Mouse (Mus musculus) stomach, postnatal 0 days (tissue): ENCODE measurements at regions not wholly inside any gene's neighbourhood (a gene's known extent, or its start where the extent isn't known, plus 50 kb on each side); places are given as distances from the start of the nearest gene placed in this dataset.

ENCODE experiments used
- ATAC-seq: fragments of 200-750 bp; cut with Nextera tagmentation; 2 replicates; pipeline ENCODE4 v1.8.0; 2017; ENCODE audit not compliant: low FRiP score, low TSS enrichment
- DNase-seq: peaks from one replicate; pipeline ENCODE4 v3.0.0-alpha.2; 2016; ENCODE audit warnings: low spot score
- H3K27ac ChIP-seq: fragments of 300-500 bp; sonication (generic); replicated peaks from 2 replicates; pipeline ENCODE4 v1.5.1; 2014; ENCODE audit warnings: mild to moderate bottlenecking, control low read depth
- H3K27me3 ChIP-seq: fragments of 300-500 bp; sonication (generic); 2 replicates; pipeline ENCODE4 v1.6.1; 2014; ENCODE audit warnings: low read length; ENCODE audit not compliant: control insufficient read depth, insufficient read depth
- H3K36me3 ChIP-seq: fragments of 300-500 bp; sonication (generic); 2 replicates; pipeline ENCODE4 v1.6.1; 2014; ENCODE audit warnings: low read length, mixed read lengths; ENCODE audit not compliant: control insufficient read depth, insufficient read depth
- H3K4me1 ChIP-seq: fragments of 300-500 bp; sonication (generic); replicated peaks from 2 replicates; pipeline ENCODE4 v1.6.1; 2014; ENCODE audit warnings: antibody characterized with exemption; ENCODE audit not compliant: control insufficient read depth, insufficient read depth
- H3K4me2 ChIP-seq: fragments of 300-500 bp; sonication (generic); replicated peaks from 2 replicates; pipeline ENCODE4 v1.6.1; 2014; ENCODE audit warnings: low read depth, mild to moderate bottlenecking, control low read depth, moderate library complexity
- H3K4me3 ChIP-seq: fragments of 300-500 bp; sonication (generic); 2 replicates; pipeline ENCODE4 v1.5.1; 2014; ENCODE audit warnings: low read depth, low read length, control low read depth
- H3K9ac ChIP-seq: fragments of 300-500 bp; sonication (generic); 2 replicates; pipeline ENCODE4 v1.6.1; 2014; ENCODE audit warnings: mild to moderate bottlenecking, low read length, control low read depth, mixed read lengths
- H3K9me3 ChIP-seq: fragments of 300-500 bp; sonication (generic); 2 replicates; pipeline ENCODE4 v1.6.1; 2016; ENCODE audit warnings: low read length; ENCODE audit not compliant: control insufficient read depth
- CTCF ChIP-seq: IDR thresholded peaks from 2 replicates; pipeline ENCODE4 v1.5.1; 2016; ENCODE audit warnings: antibody characterized with exemption, low read depth, mild to moderate bottlenecking, moderate library complexity
- EP300 ChIP-seq: optimal IDR thresholded peaks from 2 replicates; pipeline ENCODE3; 2016; ENCODE audit warnings: antibody characterized with exemption
- WGBS: fragments of 180-500 bp; shearing (Covaris S2); extraction: QIAGEN DNeasy Blood & Tissue Kit; methylation state at CpG from one replicate; pipeline ENCODE4 v1.1.7; 2014; 5-methylcytosine and 5-hydroxymethylcytosine counted together

DNA sequence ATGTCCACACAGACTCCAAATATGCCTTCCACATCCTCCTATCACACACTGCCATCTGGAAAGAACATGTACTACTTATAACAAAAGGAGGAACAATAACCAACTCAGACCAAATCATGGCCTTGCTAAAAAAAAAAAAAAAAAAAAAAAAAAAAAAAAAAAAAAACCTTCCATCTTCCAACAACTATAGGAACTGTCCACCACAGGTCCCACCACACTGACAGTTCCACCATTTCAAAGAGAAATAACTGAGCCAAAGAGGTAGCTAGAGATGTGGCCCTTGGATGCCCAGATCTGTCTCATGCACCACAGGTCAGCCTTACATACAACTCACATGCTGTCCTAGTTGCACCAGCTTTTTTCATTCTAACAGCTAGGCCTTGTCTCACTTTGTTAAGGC, 97.1 kb downstream of the Tmem17 start:
- no peaks in the 10 kb centered on the region for H3K36me3 ChIP-seq
- H3K4me1 ChIP-seq: 0 out of 2 replicates have a peak, but pooled peaks cover 5% of the 10 kb centered on the region
- 0 out of 2 replicates have a peak, but pooled peaks cover 2% of the 10 kb centered on the region for H3K9me3 ChIP-seq
- H3K9ac ChIP-seq: no peak overlapping the region
- ATAC-seq: no peak
- DNase-seq: no peak
- no peak overlapping the region for H3K4me2 ChIP-seq
- H3K27ac ChIP-seq: no peak overlapping the region
- H3K27me3 ChIP-seq: no peaks in the 10 kb centered on the region
- no peak overlapping the region for H3K4me3 ChIP-seq
- TF ChIP-seq EP300: no peak
- no peak for TF ChIP-seq CTCF

DNA sequence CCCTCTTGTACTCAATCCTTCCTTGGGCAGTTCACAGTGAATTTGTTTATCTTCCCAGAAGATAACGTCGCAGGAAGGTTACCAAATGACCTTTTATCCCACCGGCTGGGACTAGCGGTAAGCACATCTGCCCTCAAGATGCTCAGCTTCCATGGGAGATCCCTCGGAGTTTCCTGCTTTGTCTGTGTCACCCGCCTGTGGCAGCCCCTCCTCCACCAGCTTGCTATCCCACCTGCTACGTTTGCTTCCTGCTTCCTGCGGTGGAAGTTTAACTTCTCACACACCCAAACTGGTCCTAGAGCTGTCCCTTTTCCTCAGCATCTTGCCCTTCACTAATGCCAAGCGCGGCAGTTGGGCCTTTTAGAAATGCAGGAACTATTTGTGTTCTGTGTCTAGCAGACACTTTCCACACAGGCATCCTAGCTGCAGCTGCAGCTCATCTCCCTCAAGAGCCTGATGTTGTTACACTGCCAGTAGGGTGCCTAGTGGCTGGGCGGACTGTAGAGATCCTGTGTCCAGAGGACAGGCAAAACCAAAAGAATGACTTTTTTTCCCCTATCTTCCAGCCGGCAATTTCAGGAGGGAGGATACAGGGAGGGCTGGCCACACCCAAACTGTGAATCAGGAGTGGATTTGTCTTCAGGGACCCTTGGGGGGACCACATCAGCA, 98.7 kb downstream of the Tmem17 start:
- H3K9me3 ChIP-seq: 0 out of 2 replicates have a peak, but pooled peaks cover 2% of the 10 kb centered on the region
- H3K4me2 ChIP-seq: no peak overlapping the region
- no peaks in the 10 kb centered on the region for H3K36me3 ChIP-seq
- no peak overlapping the region for H3K9ac ChIP-seq
- DNase-seq (no peak), ATAC-seq (0 out of 2 replicates have a peak, but pooled peaks have one; percentile 35)
- WGBS: 15% methylated on average over 12 of the region's 12 CpGs
- H3K4me3 ChIP-seq: no peak overlapping the region
- no peaks in the 10 kb centered on the region for H3K27me3 ChIP-seq
- 0 out of 2 replicates have a peak, but pooled peaks cover 5% of the 10 kb centered on the region for H3K4me1 ChIP-seq
- TF ChIP-seq EP300 (no peak), CTCF (peak; percentile 33)
- H3K27ac ChIP-seq: peak overlapping the region; percentile 49; the same call in 1 of the 2 replicates

DNA sequence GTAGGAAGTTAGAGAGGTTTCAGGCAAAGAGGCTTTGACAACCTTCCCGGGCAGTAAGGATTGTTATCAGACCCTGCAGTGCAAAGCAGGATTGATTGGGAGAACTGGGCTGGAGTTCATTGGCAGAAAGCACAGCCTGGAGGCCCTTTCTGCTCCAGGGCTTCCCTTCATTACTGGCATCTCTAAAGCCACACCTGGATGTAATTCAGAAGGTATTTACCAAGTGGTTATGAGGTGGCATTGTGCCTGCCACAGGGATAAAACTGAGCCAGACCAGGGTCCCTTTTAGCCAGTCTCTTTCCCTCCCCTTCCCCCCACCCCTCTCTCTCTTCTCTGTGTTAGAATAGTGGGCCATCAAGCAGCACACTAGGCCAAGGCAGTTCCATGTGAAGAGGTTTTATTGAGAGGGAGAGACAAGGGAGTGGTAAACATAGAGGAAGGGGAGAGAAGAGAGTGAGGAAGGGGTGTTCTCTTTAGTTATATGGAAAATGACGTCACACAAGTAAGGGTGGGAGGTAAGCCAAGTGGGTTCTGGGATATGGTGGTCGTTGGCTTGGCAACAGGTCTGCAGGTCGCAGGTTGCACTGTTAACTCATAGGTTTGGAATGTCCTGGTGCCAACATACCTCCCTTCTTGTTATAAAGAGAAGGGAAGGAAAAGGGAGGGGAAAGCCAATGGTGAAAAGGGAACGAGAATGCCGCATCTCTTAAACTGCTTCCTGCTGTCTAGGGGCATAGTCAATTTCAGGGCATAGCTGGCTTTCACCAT, 99.4 kb downstream of the Tmem17 start:
- Histone ChIP-seq H3K4me2 (no peak overlapping the region), H3K27ac (peak overlapping the region; percentile 49; the same call in 1 of the 2 replicates), H3K4me1 (0 out of 2 replicates have a peak, but pooled peaks cover 5% of the 10 kb centered on the region), H3K9ac (no peak overlapping the region), H3K4me3 (no peak overlapping the region), H3K36me3 (no peaks in the 10 kb centered on the region), H3K9me3 (0 out of 2 replicates have a peak, but pooled peaks cover 2% of the 10 kb centered on the region), H3K27me3 (no peaks in the 10 kb centered on the region)
- TF ChIP-seq EP300 (no peak), CTCF (no peak)
- DNase-seq (no peak), ATAC-seq (0 out of 2 replicates have a peak, but pooled peaks have one; percentile 6)
- WGBS: 43% methylated on average over 6 of the region's 6 CpGs

DNA sequence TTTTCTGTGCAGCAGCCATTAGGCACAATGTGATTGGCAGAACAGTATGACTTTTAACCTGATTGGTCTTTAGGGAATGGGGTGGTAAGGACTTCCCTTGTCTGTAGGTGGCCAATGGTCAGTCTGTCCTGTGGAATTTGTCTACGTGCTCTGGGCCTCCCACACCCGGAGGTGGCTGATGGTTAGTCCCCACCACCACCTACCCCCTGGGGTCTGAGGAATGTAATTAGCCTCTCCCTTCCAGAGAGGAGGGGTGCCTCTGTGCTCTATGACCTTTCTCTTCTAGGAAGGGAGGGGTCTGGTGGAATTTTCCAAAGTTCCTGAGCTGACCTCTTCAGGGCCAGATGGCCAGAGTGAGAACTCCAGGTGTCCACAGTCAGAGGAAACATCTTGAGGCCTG, 101.6 kb downstream of the Tmem17 start:
- TF ChIP-seq CTCF: no peak
- no peak for TF ChIP-seq EP300
- H3K9me3 ChIP-seq: 0 out of 2 replicates have a peak, but pooled peaks cover 2% of the 10 kb centered on the region
- H3K4me2 ChIP-seq: no peak overlapping the region
- ATAC-seq (no peak), DNase-seq (no peak)
- no peak overlapping the region for H3K27ac ChIP-seq
- H3K27me3 ChIP-seq: no peaks in the 10 kb centered on the region
- H3K4me1 ChIP-seq: 0 out of 2 replicates have a peak, but pooled peaks cover 5% of the 10 kb centered on the region
- H3K4me3 ChIP-seq: no peak overlapping the region
- 63% methylated on average over 2 of the region's 2 CpGs for WGBS
- no peak overlapping the region for H3K9ac ChIP-seq
- H3K36me3 ChIP-seq: no peaks in the 10 kb centered on the region

DNA sequence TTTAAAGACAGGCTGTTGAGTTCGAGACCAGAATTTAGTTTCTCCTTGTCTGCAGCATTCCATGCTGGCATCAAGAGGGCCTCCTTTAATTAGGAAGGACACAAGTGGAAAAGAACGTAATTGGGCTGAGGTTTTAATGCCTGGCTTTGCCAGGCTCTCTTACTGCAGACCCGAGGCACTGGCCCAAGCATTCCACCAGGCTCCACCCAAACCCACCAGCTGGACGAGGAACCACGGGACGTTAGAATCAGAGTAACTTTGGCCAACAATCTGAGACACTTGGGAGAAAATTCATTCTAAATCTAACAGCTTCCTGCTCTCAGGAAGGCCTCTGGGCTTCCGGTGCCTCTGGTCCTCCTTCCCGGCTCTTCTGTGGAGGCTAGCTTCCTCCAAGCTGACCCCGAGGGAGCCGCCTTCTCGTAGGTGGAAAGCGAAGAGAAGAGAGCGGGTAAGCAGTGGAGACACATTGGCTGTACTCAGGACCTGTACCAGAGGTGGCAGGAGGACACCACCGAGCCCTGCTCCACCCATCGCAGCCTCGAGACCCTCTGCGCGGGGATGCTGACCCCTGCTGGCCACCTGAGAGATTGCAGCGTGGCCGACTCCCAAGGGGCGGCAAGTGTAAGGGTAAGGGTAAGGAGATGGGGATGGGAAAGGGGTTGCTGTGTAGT, 105.5 kb downstream of the Tmem17 start:
- Histone ChIP-seq H3K4me3 (peak overlapping the region; percentile 29), H3K36me3 (no peaks in the 10 kb centered on the region), H3K4me2 (peak overlapping the region; percentile 51), H3K9ac (0 out of 2 replicates have a peak overlapping the region, but pooled peaks have one; percentile 1), H3K4me1 (no peaks in the 10 kb centered on the region), H3K27me3 (no peaks in the 10 kb centered on the region), H3K9me3 (0 out of 2 replicates have a peak, but pooled peaks cover 2% of the 10 kb centered on the region), H3K27ac (peak overlapping the region; percentile 70)
- 8% methylated on average over 21 of the region's 21 CpGs for WGBS
- DNase-seq: peak; percentile 89
- no peak for TF ChIP-seq EP300
- peak; percentile 100 for TF ChIP-seq CTCF
- peak; percentile 90 for ATAC-seq
